Mouse (Mus musculus) cerebellum, adult 11 months (tissue): ENCODE results near the gene Ifna12.
"Not testable (repeated sequence)": the region's sequence is repeated elsewhere in the genome, so short reads cannot be mapped to it uniquely, and the experiment has no call there.

Source experiments
- DNase-seq: peaks from one replicate; pipeline ENCODE4 v3.0.0; 2022

The Ifna12 gene

DNA sequence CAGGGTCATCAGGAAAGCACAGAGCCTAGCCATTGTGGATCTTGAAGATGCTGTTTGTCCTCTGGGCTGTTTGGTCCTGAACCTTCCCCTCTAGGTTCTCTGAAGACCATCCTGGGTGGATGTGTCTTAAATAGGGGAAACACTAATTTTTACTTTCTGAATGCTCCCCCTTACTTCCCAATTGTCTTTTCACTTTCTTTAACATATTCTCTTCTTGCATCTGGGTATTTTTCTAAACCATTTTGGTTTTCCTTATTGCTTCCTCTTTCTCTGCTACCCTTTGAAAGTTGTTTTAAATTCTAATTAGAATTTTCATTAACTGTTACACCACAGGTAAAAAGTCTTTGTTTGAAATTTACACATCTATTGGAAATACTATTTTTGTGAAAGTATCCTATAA lies at the start of gene Ifna12:
Gene Ifna12 (minus strand): TSS at position 101 of the 400 bp plus-strand sequence.
- DNase-seq: no peak

DNA sequence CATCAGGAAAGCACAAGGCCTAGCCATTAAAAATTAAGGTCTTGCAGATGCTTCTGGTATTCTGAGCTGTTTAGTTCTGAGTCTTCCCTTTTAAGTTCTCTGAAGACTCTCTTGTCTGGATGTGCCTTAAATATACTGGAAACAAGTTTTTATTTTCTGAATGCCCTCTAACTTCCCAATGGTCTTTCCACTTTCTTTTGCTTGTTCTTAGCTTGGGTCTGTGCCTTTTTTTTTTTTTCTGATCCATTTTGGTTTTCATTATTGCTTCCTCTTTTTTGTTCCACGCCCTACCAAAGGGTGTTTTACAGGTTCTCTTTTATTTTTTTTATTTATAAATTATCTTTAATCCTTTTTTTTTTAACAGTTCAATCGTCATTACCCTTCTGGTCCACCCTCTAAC lies 41.2 kb upstream of the Ifna12 start, which contains the start of gene Ifna13:
Gene Ifna13 (minus strand): TSS at position 101 of the 400 bp plus-strand sequence.
- DNase-seq: no peak

DNA sequence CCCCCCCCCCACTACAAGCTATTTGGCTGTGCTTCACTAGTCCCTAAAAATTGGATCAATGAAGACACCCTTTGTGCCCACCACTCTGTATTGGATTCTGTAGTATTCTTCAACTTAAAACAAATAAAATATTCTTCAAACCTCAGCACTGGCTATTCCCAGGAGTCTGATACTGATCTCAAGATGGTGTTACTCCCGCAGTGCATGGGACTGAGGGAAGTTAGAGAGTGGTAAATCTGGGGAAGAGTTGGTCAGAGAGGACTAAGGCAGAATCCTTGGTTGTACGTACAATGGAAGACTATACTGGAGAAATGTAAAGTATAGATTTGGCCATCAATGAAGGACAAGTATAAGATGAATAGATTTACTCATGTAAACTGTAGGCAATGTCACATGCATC lies 39.4 kb upstream of the Ifna12 start:
- DNase-seq: no peak

DNA sequence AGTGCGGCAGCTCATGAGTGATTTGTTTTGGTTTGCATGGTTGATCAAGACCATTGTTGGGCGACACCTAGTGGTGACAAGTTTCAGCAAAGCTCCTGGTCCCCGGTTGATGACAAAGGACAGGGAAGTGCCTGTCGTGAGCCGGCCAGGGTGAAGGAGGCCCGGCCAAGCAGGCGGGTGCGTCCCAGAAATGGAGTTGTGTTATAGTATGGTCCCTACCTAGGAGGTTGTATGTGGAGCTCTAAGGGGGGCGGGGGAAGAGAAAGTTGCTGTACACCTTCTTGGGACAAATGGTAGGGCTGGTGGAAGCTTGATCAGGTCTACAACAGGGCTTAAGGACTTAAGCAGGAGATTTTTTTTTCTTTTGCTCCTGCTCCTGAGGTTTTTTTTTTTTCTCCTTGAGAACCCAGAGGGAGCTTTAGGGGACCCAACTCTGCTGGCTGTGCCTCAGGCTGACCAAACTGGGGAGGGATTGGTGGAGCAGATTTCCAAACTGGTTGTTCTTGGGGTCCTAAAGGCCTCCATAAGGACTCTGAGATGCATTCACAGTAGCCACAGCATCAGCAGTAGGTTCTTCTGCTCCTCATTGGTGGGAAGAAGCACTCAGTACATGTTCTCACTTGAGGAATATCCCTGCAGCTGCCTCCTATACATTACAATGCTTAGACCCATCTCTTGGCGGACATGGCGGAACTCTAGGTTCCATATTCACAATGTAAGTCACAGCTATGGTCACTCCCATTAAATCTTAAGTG lies 38.1 kb upstream of the Ifna12 start:
- DNase-seq: peak; percentile 84

DNA sequence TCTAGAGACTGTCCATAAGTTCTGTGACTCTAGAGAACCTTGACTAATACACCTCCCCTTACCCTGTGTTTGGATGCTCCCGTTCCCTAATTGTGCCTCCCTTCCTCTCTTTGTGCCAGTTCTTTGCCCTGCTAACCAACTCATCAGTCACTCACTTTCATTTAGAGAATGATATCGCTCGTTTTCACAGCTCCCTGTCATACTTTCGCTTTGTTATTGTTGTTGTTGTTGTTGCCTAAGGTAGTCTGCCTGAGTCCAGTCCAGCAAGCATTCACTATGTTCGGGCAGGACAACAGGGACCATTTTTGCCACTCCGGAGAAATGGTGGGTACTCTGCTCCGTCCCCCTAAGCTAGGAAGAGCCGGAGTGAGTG lies 37.5 kb upstream of the Ifna12 start:
- DNase-seq: no peak

DNA sequence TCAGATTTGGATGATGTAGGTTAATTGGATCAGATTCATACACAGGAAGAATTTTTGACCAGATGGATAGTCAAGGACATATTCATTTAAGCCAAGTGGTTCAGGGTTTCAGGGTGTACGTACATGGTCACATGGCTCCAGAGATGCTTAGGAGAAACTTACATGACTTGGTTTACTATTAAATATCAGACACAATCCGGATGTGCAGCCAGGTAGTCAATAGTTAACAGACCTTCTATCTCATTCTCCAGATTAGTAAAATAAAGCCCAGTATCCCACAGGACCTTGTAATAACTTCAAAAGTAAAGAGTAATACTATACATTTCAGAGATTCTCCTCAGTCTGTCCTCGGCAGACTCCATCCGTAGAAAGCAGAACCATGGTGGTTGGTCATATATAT lies 31.1 kb upstream of the Ifna12 start, which contains the start of gene C87499:
Gene C87499 (minus strand): TSS at position 101 of the 400 bp plus-strand sequence.
- no peak for DNase-seq

DNA sequence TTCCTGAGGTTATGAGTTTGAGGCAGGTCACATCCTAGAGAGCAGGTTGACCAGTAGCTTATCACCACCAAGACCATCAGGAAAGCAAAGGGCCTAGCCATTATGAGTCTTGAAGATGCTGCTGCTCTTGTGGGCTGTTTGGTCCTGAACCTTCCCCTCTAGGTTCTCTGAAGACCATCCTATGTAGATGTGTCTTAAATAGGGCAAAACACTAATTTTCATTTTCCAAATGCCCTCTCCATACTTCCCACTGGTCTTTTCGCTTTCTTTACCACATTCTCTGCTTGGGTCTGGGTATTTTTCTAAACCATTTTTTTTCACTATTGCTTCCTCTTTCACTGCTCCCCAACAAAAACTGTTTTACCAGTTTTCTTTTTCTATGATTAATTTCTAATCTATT lies 10.9 kb downstream of the Ifna12 start, which contains the start of gene Ifna9:
Gene Ifna9 (minus strand): TSS at position 101 of the 400 bp plus-strand sequence.
- no peak for DNase-seq

DNA sequence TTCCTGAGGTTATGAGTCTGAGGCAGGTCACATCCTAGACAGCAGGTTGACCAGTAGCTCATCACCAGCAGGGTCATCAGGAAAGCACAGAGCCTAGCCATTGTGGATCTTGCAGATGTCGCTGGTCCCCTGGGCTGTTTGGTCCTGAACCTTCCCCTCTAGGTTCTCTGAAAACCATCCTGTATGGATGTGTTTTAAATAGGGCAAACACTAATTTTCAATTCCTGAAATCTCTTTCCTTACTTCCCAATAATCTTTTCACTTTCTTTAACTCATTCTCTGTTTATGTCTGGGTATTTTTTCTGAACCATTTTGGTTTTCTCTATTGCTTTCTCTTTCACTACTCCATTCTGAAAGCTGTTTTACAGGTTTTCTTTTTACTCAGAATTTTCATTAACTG lies 31.5 kb downstream of the Ifna12 start, which contains the start of gene Ifna14:
Gene Ifna14 (minus strand): TSS at position 101 of the 400 bp plus-strand sequence.
- DNase-seq: no peak

DNA sequence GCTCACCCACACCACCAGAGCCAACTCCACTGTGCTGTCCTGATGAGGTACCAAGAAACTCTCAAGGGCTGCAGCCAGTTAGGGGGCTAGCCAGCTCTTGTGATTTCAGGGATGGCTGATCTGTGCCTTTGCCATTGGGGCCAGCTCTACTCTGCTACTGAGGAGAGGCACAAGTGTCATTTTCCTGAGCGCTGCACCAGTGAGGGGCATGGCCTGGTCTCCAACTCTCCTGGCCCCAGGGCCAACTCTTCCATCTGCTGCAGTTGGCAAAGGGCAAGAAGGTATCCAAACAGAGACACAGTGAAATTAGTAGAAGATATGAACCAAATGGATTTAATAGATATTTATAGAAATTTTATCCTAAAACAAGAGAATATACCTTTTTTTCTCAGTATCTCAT lies 41.4 kb downstream of the Ifna12 start:
- DNase-seq: peak; percentile 53

DNA sequence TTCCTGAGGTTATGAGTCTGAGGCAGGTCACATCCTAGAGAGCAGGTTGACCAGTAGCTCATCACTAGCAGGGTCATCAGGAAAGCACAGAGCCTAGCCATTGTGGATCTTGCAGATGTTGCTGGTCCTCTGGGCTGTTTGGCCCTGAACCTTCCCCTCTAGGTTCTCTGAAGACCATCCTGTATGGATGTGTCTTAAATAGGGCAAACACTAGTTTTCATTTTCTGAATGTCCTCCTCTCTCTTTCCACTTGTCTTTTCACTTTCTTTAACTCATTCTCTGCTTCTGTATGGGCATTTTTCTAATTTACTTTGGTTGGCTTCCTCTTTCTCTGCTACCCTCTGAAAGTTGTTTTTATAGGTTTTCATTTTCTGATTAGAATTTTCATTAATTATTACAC lies 45.0 kb downstream of the Ifna12 start, which contains the start of gene Ifna15:
Gene Ifna15 (minus strand): TSS at position 101 of the 400 bp plus-strand sequence.
- DNase-seq: not testable (repeated sequence)
